In the genomic region with DNA sequence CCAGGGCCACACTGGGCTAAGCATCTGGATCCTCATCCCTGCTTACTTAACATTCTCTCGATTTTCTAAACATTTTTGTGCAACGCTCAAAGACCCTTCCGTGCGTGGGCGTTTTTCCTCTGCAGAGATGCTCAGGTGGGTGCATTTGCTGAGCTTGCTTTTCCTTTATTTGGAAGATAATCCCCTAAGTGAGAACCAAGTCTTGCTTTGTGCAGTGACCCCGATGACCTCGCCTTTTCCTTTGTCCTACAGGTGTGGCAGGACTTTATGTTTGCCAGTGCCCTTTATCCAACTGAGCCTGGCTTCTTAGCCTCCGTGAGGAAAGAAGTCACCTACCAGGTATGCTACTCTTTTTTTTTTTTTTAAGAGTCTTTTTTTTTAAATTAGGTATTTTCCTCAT, we compare ENCODE assay signal across 26 mouse cellular contexts.
A peak's percentile ranks its signal among the peaks of the same experiment; 100 is the strongest.
DNase-seq lines count a peak whose midpoint lies in the region; ATAC-seq lines count a peak whose summit lies in the region.
"Had no signal": no experiment of that assay in that cellular context is flagged by ENCODE, and none has a peak within 500 bp of the region (broad histone marks: within the 10 kb centered on the region; RNA-seq: fewer than 3 reads in every experiment).

No protein-coding gene starts in this region.

- H3K9ac ChIP-seq in lung, embryonic 16.5 days (ENCODE audit: low read length) = no peak overlapping the region
- H3K9ac ChIP-seq: embryonic facial prominence, embryonic 12.5 days; embryonic facial prominence, embryonic 15.5 days; forebrain, postnatal 0 days; heart, embryonic 13.5 days; hindbrain, embryonic 12.5 days; hindbrain, embryonic 15.5 days had no signal

- no peak for ATAC-seq in lung, embryonic 16.5 days (ENCODE audit: low read depth)
- ATAC-seq: forebrain, embryonic 14.5 days; forebrain, postnatal 0 days; intestine, postnatal 0 days; Patski had no signal

- intact Hi-C loops in gastrocnemius, postnatal 36 days (cut with DNase I) = no loop called here

- H3K4me2 ChIP-seq in lung, embryonic 16.5 days (ENCODE audit: low read depth, low read length) = no peak overlapping the region
- H3K4me2 ChIP-seq: embryonic facial prominence, embryonic 12.5 days; embryonic facial prominence, embryonic 15.5 days; heart, embryonic 13.5 days; hindbrain, embryonic 12.5 days; hindbrain, embryonic 15.5 days had no signal

- no peaks in the 10 kb centered on the region; the same call in 1 of the 2 replicates for H3K4me1 ChIP-seq in lung, embryonic 16.5 days (replicated peaks; ENCODE audit: control insufficient read depth, insufficient read depth, low read length)
- H3K4me1 ChIP-seq: embryonic facial prominence, embryonic 12.5 days; embryonic facial prominence, embryonic 15.5 days; hindbrain, embryonic 12.5 days; hindbrain, embryonic 15.5 days had no signal

- H3K36me3 ChIP-seq in lung, embryonic 16.5 days (ENCODE audit: control insufficient read depth, insufficient read depth, low read length) = no peaks in the 10 kb centered on the region
- H3K36me3 ChIP-seq: embryonic facial prominence, embryonic 12.5 days; embryonic facial prominence, embryonic 15.5 days; hindbrain, embryonic 12.5 days; hindbrain, embryonic 15.5 days had no signal

- WGBS in lung, embryonic 16.5 days = 72% methylated on average over 8 of the region's 8 CpGs

- H3K27ac ChIP-seq in lung, embryonic 16.5 days (ENCODE audit: low read length) = peak overlapping the region; percentile 59; the same call in 1 of the 2 replicates
- H3K27ac ChIP-seq: embryonic facial prominence, embryonic 12.5 days; embryonic facial prominence, embryonic 15.5 days; gastrocnemius, adult 2 months; heart, embryonic 13.5 days; hindbrain, embryonic 12.5 days; hindbrain, embryonic 15.5 days had no signal

- DNase-seq in lung, postnatal 10 days = no peak
- DNase-seq in ES-CJ7 (ENCODE audit: low read depth, low spot score) (peak; percentile 97), WW6 (ENCODE audit: low read depth, low spot score) (peak; percentile 60)
- DNase-seq in right cerebral cortex, postnatal 14 days = no peak
- DNase-seq in gastrocnemius, postnatal 36 days = no peak
- DNase-seq: adrenal gland, postnatal 10 days; adrenal gland, postnatal 36 days; cerebellum, adult 18-20 months; cerebellum, adult 9-11 months; cerebellum, postnatal 25 days; forebrain, postnatal 0 days; gastrocnemius, adult 2 months; gastrocnemius, postnatal 14 days; heart, adult 2 months; heart, postnatal 14 days had no signal

- H3K9me3 ChIP-seq in lung, embryonic 16.5 days (ENCODE audit: control insufficient read depth, low read length) = no peaks in the 10 kb centered on the region
- H3K9me3 ChIP-seq: embryonic facial prominence, embryonic 12.5 days; embryonic facial prominence, embryonic 15.5 days; G1E; heart, embryonic 10.5 days; heart, embryonic 13.5 days; hindbrain, embryonic 12.5 days; hindbrain, embryonic 15.5 days had no signal

- H3K4me3 ChIP-seq in lung, embryonic 16.5 days (ENCODE audit: low read length) = no peak overlapping the region
- H3K4me3 ChIP-seq: embryonic facial prominence, embryonic 12.5 days; embryonic facial prominence, embryonic 15.5 days; gastrocnemius, adult 2 months; heart, adult 2 months; heart, embryonic 10.5 days; heart, embryonic 13.5 days; hindbrain, embryonic 12.5 days; hindbrain, embryonic 15.5 days had no signal

- H3K27me3 ChIP-seq in lung, embryonic 16.5 days (ENCODE audit: control insufficient read depth, insufficient read depth, low read depth, low read length) = no peaks in the 10 kb centered on the region
- H3K27me3 ChIP-seq: embryonic facial prominence, embryonic 12.5 days; embryonic facial prominence, embryonic 15.5 days; heart, embryonic 13.5 days; hindbrain, embryonic 12.5 days; hindbrain, embryonic 15.5 days; Patski had no signal

Comparison
In these comparisons a context has a peak if more than half of its experiments do, and no peak if none do; other contexts are left out.
1. DNase-seq: peak in ES-CJ7 (single experiment) and WW6 (single experiment); none in lung, postnatal 10 days (single experiment), right cerebral cortex, postnatal 14 days (single experiment) and gastrocnemius, postnatal 36 days (0 of 2).